Mouse (Mus musculus): ENCODE results near the gene Gls2. TPM values are rescaled to one million over a fixed set of nuclear protein-coding genes. Genes with fewer than 3 reads are reported as not detected.

The Gls2 gene
- polyA plus RNA-seq, 1 experiment, result 3.2 TPM

- WGBS, result 58% methylated on average over 18 of the region's 18 CpGs
- H3K4me3 ChIP-seq (replicated peaks; ENCODE audit: control insufficient read depth, low read depth, low read length), result no peak overlapping the region
- peak overlapping the region; percentile 41 for H3K27ac ChIP-seq (ENCODE audit: control insufficient read depth, insufficient read depth, low read depth, low read length, poor library complexity)
- TF ChIP-seq POLR2A (IDR thresholded peaks at IDR 0.05; ENCODE audit: borderline replicate concordance, control insufficient read depth, low read depth, low read length) (no peak), CTCF (IDR thresholded peaks at IDR 0.05; ENCODE audit: control insufficient read depth, insufficient read depth, low read length) (no peak)
- no peaks in the 10 kb centered on the region; the same call in 1 of the 2 replicates for H3K4me1 ChIP-seq (ENCODE audit: control insufficient read depth, insufficient read depth, low read length)
These were observed 24.3 kb downstream of the Gls2 start for GRCm38 (mm10) chr10:128218387-128219117.

- H3K27ac ChIP-seq (ENCODE audit: control insufficient read depth, insufficient read depth, low read depth, low read length, poor library complexity), result no peak overlapping the region
- TF ChIP-seq CTCF (IDR thresholded peaks at IDR 0.05; ENCODE audit: control insufficient read depth, insufficient read depth, low read length) (no peak), POLR2A (IDR thresholded peaks at IDR 0.05; ENCODE audit: borderline replicate concordance, control insufficient read depth, low read depth, low read length) (no peak)
- no peaks in the 10 kb centered on the region; the same call in 1 of the 2 replicates for H3K4me1 ChIP-seq (ENCODE audit: control insufficient read depth, insufficient read depth, low read length)
- no peak overlapping the region for H3K4me3 ChIP-seq (replicated peaks; ENCODE audit: control insufficient read depth, low read depth, low read length)
- WGBS, result 64% methylated on average over 16 of the region's 16 CpGs
These were observed 27.5 kb downstream of the Gls2 start for GRCm38 (mm10) chr10:128221533-128222286.

GRCm38 (mm10) chr10:128225064-128225463 is 30.8 kb downstream of the Gls2 start:
- no peaks in the 10 kb centered on the region for H3K4me1 ChIP-seq (ENCODE audit: control insufficient read depth, insufficient read depth, low read length)
- no peak overlapping the region for H3K4me3 ChIP-seq (replicated peaks; ENCODE audit: control insufficient read depth, low read depth, low read length)
- no peak overlapping the region for H3K27ac ChIP-seq (ENCODE audit: control insufficient read depth, insufficient read depth, low read depth, low read length, poor library complexity)
- WGBS, result 86% methylated on average over 5 of the region's 5 CpGs
- TF ChIP-seq POLR2A (IDR thresholded peaks at IDR 0.05; ENCODE audit: borderline replicate concordance, control insufficient read depth, low read depth, low read length) (no peak), CTCF (IDR thresholded peaks at IDR 0.05; ENCODE audit: control insufficient read depth, insufficient read depth, low read length) (no peak)

DNA sequence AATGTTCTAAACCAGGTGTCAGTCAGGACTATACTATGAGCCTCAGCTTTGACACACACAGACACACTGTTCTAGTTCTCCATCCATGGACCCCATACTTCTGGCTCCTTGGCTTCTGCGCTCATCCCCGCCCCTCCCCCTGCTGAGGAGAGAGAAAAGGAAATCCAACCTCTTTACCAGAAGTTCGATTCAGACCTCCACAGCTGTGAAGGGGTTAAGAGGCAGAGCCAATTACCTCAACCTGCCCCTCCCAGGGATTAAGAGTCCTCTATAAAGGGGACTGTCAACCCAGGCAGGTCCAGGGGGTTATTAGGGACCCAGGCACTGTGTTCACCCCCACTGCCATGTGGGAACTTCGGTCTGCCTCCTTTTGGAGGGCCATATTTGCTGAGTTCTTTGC is 31.3 kb downstream of the Gls2 start, which contains the start of gene Mip:
TSS of gene Mip (plus strand) at position 301 of the 400 bp plus-strand sequence.
- Histone ChIP-seq H3K4me1 (ENCODE audit: control insufficient read depth, insufficient read depth, low read length) (no peaks in the 10 kb centered on the region; the same call in 1 of the 2 replicates), H3K4me3 (replicated peaks; ENCODE audit: control insufficient read depth, low read depth, low read length) (no peak within 1 kb of the TSS), H3K27ac (ENCODE audit: control insufficient read depth, insufficient read depth, low read depth, low read length, poor library complexity) (no peak within 1 kb of the TSS)
- WGBS, result 78% methylated on average over 4 of the region's 4 CpGs
- TF ChIP-seq CTCF (IDR thresholded peaks at IDR 0.05; ENCODE audit: control insufficient read depth, insufficient read depth, low read length), result no peak
- no peak for TF ChIP-seq POLR2A (IDR thresholded peaks at IDR 0.05; ENCODE audit: borderline replicate concordance, control insufficient read depth, low read depth, low read length)

DNA sequence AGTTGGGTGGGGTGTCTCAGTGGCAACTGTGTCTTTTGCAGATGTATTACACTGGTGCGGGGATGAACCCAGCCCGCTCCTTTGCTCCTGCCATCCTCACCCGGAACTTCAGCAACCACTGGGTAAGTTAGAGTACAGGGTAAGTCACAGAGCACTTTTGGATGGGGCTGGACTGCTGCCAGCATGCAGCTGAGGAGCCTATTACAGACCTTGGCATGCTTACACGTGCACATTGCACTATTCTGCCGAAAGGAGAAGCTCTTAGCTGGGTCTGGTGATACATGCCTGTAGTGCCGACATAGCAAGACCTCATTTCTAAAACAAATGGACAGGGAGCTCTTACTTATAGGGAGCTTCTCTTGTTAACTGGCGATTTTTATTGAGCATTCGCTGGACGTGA is 33.3 kb downstream of the Gls2 start:
- Histone ChIP-seq H3K27ac (ENCODE audit: control insufficient read depth, insufficient read depth, low read depth, low read length, poor library complexity) (no peak overlapping the region), H3K4me3 (replicated peaks; ENCODE audit: control insufficient read depth, low read depth, low read length) (no peak overlapping the region), H3K4me1 (ENCODE audit: control insufficient read depth, insufficient read depth, low read length) (no peaks in the 10 kb centered on the region; the same call in 1 of the 2 replicates)
- TF ChIP-seq POLR2A (IDR thresholded peaks at IDR 0.05; ENCODE audit: borderline replicate concordance, control insufficient read depth, low read depth, low read length), result no peak
- TF ChIP-seq CTCF (IDR thresholded peaks at IDR 0.05; ENCODE audit: control insufficient read depth, insufficient read depth, low read length), result no peak
- 68% methylated on average over 9 of the region's 9 CpGs for WGBS

GRCm38 (mm10) chr10:128228009-128228408 is 33.8 kb downstream of the Gls2 start:
- no peak overlapping the region for H3K4me3 ChIP-seq (replicated peaks; ENCODE audit: control insufficient read depth, low read depth, low read length)
- WGBS, result 76% methylated on average over 8 of the region's 8 CpGs
- TF ChIP-seq POLR2A (IDR thresholded peaks at IDR 0.05; ENCODE audit: borderline replicate concordance, control insufficient read depth, low read depth, low read length), result no peak
- no peak for TF ChIP-seq CTCF (IDR thresholded peaks at IDR 0.05; ENCODE audit: control insufficient read depth, insufficient read depth, low read length)
- H3K27ac ChIP-seq (ENCODE audit: control insufficient read depth, insufficient read depth, low read depth, low read length, poor library complexity), result no peak overlapping the region
- no peaks in the 10 kb centered on the region; the same call in 1 of the 2 replicates for H3K4me1 ChIP-seq (ENCODE audit: control insufficient read depth, insufficient read depth, low read length)

DNA sequence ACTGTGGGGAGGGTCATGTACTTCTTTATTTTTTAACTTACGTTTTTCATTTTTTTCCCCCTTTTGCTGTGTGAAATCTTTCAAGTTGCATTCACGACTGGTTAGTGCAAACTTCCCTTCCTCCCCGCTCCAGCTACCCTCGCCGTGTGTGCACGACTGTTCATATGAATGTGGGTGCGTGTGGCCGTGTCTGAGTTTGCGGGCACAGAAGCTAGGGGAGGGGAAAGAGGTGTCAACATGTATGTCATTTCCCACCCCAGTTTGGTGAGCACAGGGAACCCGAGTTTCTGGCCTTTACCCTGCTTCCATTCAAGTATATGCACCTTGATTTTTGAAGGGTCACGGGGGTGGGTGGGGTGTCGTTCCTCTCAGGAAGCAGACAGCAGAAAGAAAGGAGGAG is 36.3 kb downstream of the Gls2 start:
- Histone ChIP-seq H3K4me3 (replicated peaks; ENCODE audit: control insufficient read depth, low read depth, low read length) (peak overlapping the region; percentile 24), H3K4me1 (ENCODE audit: control insufficient read depth, insufficient read depth, low read length) (no peaks in the 10 kb centered on the region; the same call in 1 of the 2 replicates), H3K27ac (ENCODE audit: control insufficient read depth, insufficient read depth, low read depth, low read length, poor library complexity) (peak overlapping the region; percentile 38)
- TF ChIP-seq CTCF (IDR thresholded peaks at IDR 0.05; ENCODE audit: control insufficient read depth, insufficient read depth, low read length) (no peak), POLR2A (IDR thresholded peaks at IDR 0.05; ENCODE audit: borderline replicate concordance, control insufficient read depth, low read depth, low read length) (no peak)
- 15% methylated on average over 12 of the region's 12 CpGs for WGBS

- TF ChIP-seq POLR2A (IDR thresholded peaks at IDR 0.05; ENCODE audit: borderline replicate concordance, control insufficient read depth, low read depth, low read length) (no peak), CTCF (IDR thresholded peaks at IDR 0.05; ENCODE audit: control insufficient read depth, insufficient read depth, low read length) (no peak)
- Histone ChIP-seq H3K27ac (ENCODE audit: control insufficient read depth, insufficient read depth, low read depth, low read length, poor library complexity) (peak overlapping the region; percentile 38; the same call in 1 of the 2 replicates), H3K4me1 (ENCODE audit: control insufficient read depth, insufficient read depth, low read length) (no peaks in the 10 kb centered on the region; the same call in 1 of the 2 replicates), H3K4me3 (replicated peaks; ENCODE audit: control insufficient read depth, low read depth, low read length) (no peak overlapping the region)
- under 1% methylated on average over 5 of the region's 5 CpGs for WGBS
These were observed 36.9 kb downstream of the Gls2 start for GRCm38 (mm10) chr10:128231146-128231545.

Data from bone marrow, adult 2 months (tissue).